Mouse (Mus musculus) common myeloid progenitor, adult 5-6 weeks (primary cell): ENCODE measurements at regions not wholly inside any gene's neighbourhood (a gene's known extent, or its start where the extent isn't known, plus 50 kb on each side); places are given as distances from the start of the nearest gene placed in this dataset.
A peak's percentile ranks its signal among the peaks of the same experiment; 100 is the strongest.

Source experiments
- ATAC-seq: replicated peaks from 2 replicates; pipeline ENCODE4 v1.8.0; 2016; ENCODE audit warnings: low read depth, mild to moderate bottlenecking, moderate TSS enrichment, inconsistent platforms; ENCODE audit not compliant: poor library complexity, severe bottlenecking

GRCm38 (mm10) chr13:38281712-38282111 lies 63.2 kb upstream of the Bmp6 start:
- ATAC-seq, result no peak

- ATAC-seq, result peak; percentile 79
Observed at GRCm38 (mm10) chr13:38287960-38288359, 56.9 kb upstream of the Bmp6 start.

GRCm38 (mm10) chr13:38288572-38289440 lies 56.1 kb upstream of the Bmp6 start:
- no peak for ATAC-seq

GRCm38 (mm10) chr13:38290287-38290941 lies 54.5 kb upstream of the Bmp6 start:
- no peak for ATAC-seq

- no peak for ATAC-seq
Observed at GRCm38 (mm10) chr13:38291487-38291886, 53.4 kb upstream of the Bmp6 start.
